Mouse (Mus musculus): ENCODE data around the gene Tanc1.

DNA sequence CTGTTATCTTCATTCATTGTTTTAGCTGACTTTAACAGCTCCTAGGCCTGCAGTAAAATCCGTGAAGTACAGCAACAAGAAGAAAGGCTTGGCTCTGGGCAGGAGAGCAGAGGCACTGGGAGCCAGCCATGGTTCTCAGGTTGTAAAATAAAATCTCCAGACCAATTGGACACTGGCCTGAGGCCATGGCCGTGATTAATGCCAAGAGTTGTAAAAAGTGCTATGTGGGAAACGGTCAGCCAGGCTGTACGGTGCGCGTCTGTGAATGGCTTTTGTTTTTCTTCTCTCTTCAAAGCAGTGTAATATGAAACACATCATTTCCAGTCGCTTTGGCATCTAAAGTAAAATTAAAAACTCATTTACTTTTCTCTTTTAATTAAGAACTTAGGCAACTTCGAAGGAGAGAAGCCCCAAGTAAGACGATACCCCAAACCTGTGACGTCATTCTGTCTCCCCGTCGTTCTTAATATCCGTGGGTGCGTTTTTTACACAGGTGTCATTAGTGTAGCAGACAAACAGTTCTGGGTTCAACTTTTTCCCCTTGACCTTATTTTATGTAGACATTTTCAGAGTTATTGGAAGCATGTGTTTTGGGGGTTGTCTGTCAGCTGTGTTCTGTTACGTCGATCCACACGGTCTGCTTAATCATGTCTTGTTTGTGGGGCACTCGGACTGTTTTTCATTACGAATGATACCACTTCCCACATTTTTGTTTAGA, 11.6 kb upstream of the Tanc1 start:
- TF ChIP-seq CTCF (IDR thresholded peaks at IDR 0.05; ENCODE audit: borderline replicate concordance, extremely low read depth, insufficient read depth, insufficient read length), result no peak
- TF ChIP-seq POLR2A (IDR thresholded peaks at IDR 0.05; ENCODE audit: borderline replicate concordance, extremely low read depth, insufficient read depth, insufficient read length, poor library complexity, severe bottlenecking), result no peak

Measured in brain, embryonic 14.5 days (tissue).